Mouse (Mus musculus) megakaryocyte, embryonic 14.5 days (primary cell): Measurements from ENCODE around the gene Vav1.

Experiments used
- FLI1 ChIP-seq: IDR thresholded peaks from 2 replicates; pipeline ENCODE4 v1.6.1; 2012; ENCODE audit warnings: low read length, inconsistent platforms, mixed read lengths
- GATA1 ChIP-seq: IDR thresholded peaks from 3 replicates; pipeline ENCODE4 v1.6.1; 2012; ENCODE audit warnings: mixed read lengths, low read length, inconsistent platforms, borderline replicate concordance

GRCm38 (mm10) chr17:57233038-57233437 is 45.9 kb upstream of the Vav1 start:
- TF ChIP-seq GATA1 (no peak), FLI1 (no peak)
